Mouse (Mus musculus) inflammation-experienced regulatory T-cells, adult 6 months (primary cell): ENCODE data around the gene Ipo11. TPM values are rescaled to one million over a fixed set of nuclear protein-coding genes. Genes with fewer than 3 reads are reported as not detected.

Experiments
- ATAC-seq: one replicate; pipeline ENCODE4 v1.8.0; 2017
- polyA plus RNA-seq, 3 experiments: library from polyadenylated mRNA; unstranded; fragments of 100-300 nt; shearing (Covaris generic); gene quantifications; one replicate each; pipeline ENCODE4 v1.2.1; 2017

The Ipo11 gene
- polyA plus RNA-seq, 3 experiments from 2014 or later: 24.8 to 35.1 (median 34.1) TPM

- no peak for ATAC-seq
These were observed 123.2 kb downstream of the Ipo11 start for GRCm38 (mm10) chr13:106813519-106813918.

GRCm38 (mm10) chr13:106813087-106813486 lies 123.7 kb downstream of the Ipo11 start:
- ATAC-seq: no peak

DNA sequence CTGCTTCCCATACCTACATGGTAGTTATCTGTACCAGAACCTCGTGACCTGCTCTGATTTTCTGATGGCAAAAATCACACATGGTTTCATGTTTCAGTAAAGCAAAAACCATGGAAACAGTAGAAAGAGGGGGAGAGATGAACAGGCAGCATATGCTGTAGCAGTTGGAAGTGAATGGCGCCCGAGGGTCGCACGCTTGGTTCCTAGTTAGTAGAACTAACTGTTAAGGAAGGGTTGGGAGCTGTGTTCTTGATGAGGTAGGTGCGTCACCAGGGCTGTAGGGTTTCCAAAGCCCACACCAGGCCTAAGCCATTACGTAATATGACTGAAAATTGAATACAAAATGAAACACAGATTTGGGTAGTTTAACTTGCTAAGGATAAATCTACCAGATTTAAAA lies 126.6 kb downstream of the Ipo11 start:
- ATAC-seq: no peak

GRCm38 (mm10) chr13:106808821-106809220 lies 127.9 kb downstream of the Ipo11 start:
- no peak for ATAC-seq

GRCm38 (mm10) chr13:106808315-106808714 lies 128.4 kb downstream of the Ipo11 start:
- no peak for ATAC-seq

DNA sequence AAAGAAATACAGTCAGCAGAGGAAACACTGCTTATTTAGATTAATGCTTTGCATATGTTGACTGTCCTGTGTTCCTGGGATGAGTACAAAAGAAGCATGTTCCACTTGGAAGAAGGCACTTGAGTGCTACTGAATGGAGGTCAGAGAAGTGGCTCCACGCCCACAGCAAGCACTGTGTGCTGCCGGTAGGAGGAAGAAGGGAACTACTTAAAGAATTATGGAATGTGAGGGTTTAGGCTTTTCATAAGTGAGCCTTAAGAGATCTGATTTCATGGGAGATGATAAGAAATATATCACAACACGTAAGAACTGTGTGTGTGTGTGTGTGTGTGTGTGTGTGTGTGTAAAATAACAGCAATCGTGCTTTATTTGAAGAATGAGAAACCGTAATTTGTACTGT lies 129.5 kb downstream of the Ipo11 start:
- ATAC-seq: no peak

GRCm38 (mm10) chr13:106805146-106805545 lies 131.6 kb downstream of the Ipo11 start:
- no peak for ATAC-seq

DNA sequence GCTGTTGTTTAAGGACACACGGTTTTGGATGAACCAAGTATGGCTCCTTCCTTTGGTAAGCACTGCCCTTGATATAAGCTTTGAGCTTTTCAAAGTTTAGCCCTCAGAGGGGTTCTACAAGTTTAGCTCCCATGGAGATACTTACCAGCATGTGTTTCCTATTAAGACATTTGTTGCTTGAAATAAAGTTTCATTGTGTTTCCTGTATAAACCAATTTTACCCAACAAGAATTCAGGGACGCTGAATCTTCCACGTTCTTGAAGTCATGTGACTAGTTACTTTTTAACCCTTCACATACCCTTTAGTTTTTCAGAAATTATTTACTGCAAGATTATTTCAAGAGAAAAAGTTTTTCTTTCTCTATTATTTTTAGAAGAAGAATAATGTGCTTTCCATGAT lies 138.7 kb downstream of the Ipo11 start:
- no peak for ATAC-seq

DNA sequence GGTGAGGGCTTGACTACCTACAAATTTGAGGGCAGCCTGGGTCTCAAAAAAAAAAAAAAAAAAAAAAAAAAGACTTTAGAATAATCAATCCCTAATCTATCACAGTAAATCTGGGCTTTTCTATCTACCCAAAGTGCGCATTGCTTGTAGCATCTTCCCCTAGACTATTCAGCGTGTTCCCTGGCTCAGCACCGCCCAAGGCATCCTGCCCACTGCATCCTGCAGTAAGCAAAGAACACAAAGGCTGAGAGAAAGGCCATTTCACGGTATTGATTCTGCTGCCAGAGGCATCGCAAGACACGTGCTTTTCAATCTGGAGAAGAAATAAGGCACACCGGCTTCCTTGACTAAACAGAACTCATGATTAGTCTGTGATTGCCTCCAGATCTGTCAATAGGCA lies 147.9 kb downstream of the Ipo11 start:
- ATAC-seq: no peak

DNA sequence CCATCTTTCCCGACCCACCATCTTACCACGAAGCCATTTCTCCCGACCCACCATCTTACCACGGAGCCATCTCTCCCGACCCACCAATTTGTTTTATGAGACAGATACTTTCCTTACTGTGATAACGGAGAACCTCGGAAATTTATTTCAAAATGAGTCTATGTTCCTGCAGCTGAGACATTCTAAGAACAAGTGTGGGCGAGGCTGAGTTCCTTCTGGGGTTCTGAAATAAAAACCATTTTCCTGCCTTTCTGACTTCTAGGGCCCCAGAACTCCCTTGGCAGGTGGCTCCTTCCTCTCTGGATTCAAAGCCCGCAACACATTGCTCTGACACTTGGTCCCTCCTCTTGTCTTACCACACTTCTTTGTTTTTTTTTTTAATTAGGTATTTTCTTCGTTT lies 168.0 kb downstream of the Ipo11 start:
- ATAC-seq: no peak

- no peak for ATAC-seq
These were observed 174.1 kb downstream of the Ipo11 start for GRCm38 (mm10) chr13:106762611-106763010.

DNA sequence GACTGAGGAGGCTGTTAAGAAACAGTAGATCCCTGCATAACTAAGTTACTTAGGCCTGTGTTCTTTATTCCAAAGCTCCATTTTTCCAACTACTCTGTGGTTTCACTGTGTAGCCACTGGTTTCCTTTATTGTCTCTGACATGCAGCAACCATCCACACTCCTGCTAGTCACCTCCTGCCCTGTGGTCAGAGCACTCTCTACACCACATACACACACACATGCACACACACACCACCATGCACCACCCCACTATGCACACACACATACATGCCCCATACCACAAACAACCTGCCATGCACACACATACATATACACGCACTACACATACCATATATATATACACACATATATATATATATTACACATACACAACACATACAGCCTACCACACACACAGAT lies 175.1 kb downstream of the Ipo11 start:
- no peak for ATAC-seq

GRCm38 (mm10) chr13:106760232-106760875 lies 176.4 kb downstream of the Ipo11 start:
- ATAC-seq: no peak

GRCm38 (mm10) chr13:106755892-106756291 lies 180.9 kb downstream of the Ipo11 start:
- ATAC-seq: no peak

GRCm38 (mm10) chr13:106754216-106754615 lies 182.5 kb downstream of the Ipo11 start:
- no peak for ATAC-seq

GRCm38 (mm10) chr13:106751951-106752350 lies 184.8 kb downstream of the Ipo11 start:
- no peak for ATAC-seq

DNA sequence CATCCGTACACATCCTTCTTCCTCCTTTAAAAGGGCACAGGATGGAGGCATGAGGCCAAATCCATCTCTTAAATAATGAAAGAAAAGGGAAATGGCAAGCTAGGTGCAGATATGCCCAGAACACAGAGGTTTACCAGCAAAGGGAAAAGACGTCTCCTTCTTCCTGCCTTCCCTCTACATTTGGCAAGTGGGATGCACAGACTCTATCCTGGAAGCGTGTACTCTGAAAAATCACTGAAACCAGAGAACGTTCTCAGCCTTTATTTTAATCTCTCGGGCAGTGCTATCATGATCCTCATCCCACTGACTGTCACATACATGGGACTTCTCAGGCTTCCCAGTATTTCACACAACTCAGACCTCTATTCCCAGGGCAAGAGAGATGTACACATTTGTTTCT lies 189.9 kb downstream of the Ipo11 start:
- ATAC-seq: no peak

GRCm38 (mm10) chr13:106745201-106745600 lies 191.6 kb downstream of the Ipo11 start:
- ATAC-seq: no peak

Other genes starting within 250 kb of the Ipo11 start
- 10 to 100 TPM; 25.0 to 31.0 (median 29.8) TPM for gene Dimt1, start 10.2 kb upstream of the Ipo11 start, polyA plus RNA-seq
- 10 to 100 TPM; 14.7 to 20.8 (median 15.7) TPM for gene Kif2a, start 85.2 kb upstream of the Ipo11 start, polyA plus RNA-seq